Mouse (Mus musculus): ENCODE data around the gene Vamp2. TPM values are rescaled to one million over a fixed set of nuclear protein-coding genes. Genes with fewer than 3 reads are reported as not detected.

The Vamp2 gene
- total and polyA plus RNA-seq, 3 experiments, result 63.4 to 83.0 (median 70.8) TPM

- peak overlapping the region; percentile 99 for H3K4me3 ChIP-seq
- H3K79me2 ChIP-seq (replicated peaks; ENCODE audit: control insufficient read depth, insufficient read depth, low read length), result peaks cover 7% of the 10 kb centered on the region
- no peaks in the 10 kb centered on the region for H3K27me3 ChIP-seq (ENCODE audit: control insufficient read depth, insufficient read depth, low read length)
- peak in 1 of 2 experiments; percentile 39 for DNase-seq
- peak overlapping the region; percentile 100 for H3K27ac ChIP-seq
- peaks cover 5% of the 10 kb centered on the region for H3K36me3 ChIP-seq (ENCODE audit: control insufficient read depth, insufficient read depth, low read length)
- TF ChIP-seq POLR2A (IDR thresholded peaks at IDR 0.05; ENCODE audit: insufficient read depth, low read depth, low read length) (no peak), CTCF (IDR thresholded peaks at IDR 0.05) (no peak), EP300 (IDR thresholded peaks at IDR 0.05; ENCODE audit: insufficient read depth, low read depth, low read length) (no peak)
- 57% methylated on average over 12 of the region's 12 CpGs for WGBS
- H3K9ac ChIP-seq (ENCODE audit: low read depth, low read length), result peak overlapping the region; percentile 100
- peaks cover 8% of the 10 kb centered on the region for H3K4me1 ChIP-seq (ENCODE audit: control insufficient read depth, insufficient read depth, low read length)
- intact Hi-C loops (cut with DNase I), result loop anchor here (2.0 kb wide), 1 partner anchor 17 kb away; no protein-coding TSS in a partner anchor
These were observed 1.5 kb downstream of the Vamp2 start for GRCm38 (mm10) chr11:69089616-69090290.

- no peak for DNase-seq
- intact Hi-C loops (cut with DNase I), result no loop called here
- peaks cover 7% of the 10 kb centered on the region for H3K79me2 ChIP-seq (replicated peaks; ENCODE audit: control insufficient read depth, insufficient read depth, low read length)
- 41% methylated on average over 6 of the region's 6 CpGs for WGBS
- H3K4me1 ChIP-seq (ENCODE audit: control insufficient read depth, insufficient read depth, low read length), result peaks cover 8% of the 10 kb centered on the region
- TF ChIP-seq CTCF (IDR thresholded peaks at IDR 0.05), result no peak
- 0 out of 2 replicates have a peak, but pooled peaks have one; percentile 19 for TF ChIP-seq POLR2A (IDR thresholded peaks at IDR 0.05; ENCODE audit: insufficient read depth, low read depth, low read length)
- H3K36me3 ChIP-seq (ENCODE audit: control insufficient read depth, insufficient read depth, low read length), result peaks cover 5% of the 10 kb centered on the region
- H3K9ac ChIP-seq (ENCODE audit: low read depth, low read length), result no peak overlapping the region
- H3K27ac ChIP-seq, result peak overlapping the region; percentile 100
- peak overlapping the region; percentile 99; the same call in 1 of the 2 replicates for H3K4me3 ChIP-seq
- H3K27me3 ChIP-seq (ENCODE audit: control insufficient read depth, insufficient read depth, low read length), result no peaks in the 10 kb centered on the region
These were observed 2.1 kb downstream of the Vamp2 start for GRCm38 (mm10) chr11:69090367-69090766.

GRCm38 (mm10) chr11:69091566-69092385, 3.5 kb downstream of the Vamp2 start:
- no peak overlapping the region for H3K4me3 ChIP-seq
- H3K36me3 ChIP-seq (ENCODE audit: control insufficient read depth, insufficient read depth, low read length), result peaks cover 5% of the 10 kb centered on the region
- no peak overlapping the region for H3K9ac ChIP-seq (ENCODE audit: low read depth, low read length)
- peaks cover 7% of the 10 kb centered on the region for H3K79me2 ChIP-seq (replicated peaks; ENCODE audit: control insufficient read depth, insufficient read depth, low read length)
- H3K27ac ChIP-seq, result peak overlapping the region; percentile 24; the same call in 1 of the 2 replicates
- 54% methylated on average over 7 of the region's 7 CpGs for WGBS
- H3K27me3 ChIP-seq (ENCODE audit: control insufficient read depth, insufficient read depth, low read length), result no peaks in the 10 kb centered on the region
- intact Hi-C loops (cut with DNase I), result loop anchor here (1.0 kb wide), 2 partner anchors 24 to 27 kb away; no protein-coding TSS in a partner anchor
- DNase-seq, result no peak
- no peak for TF ChIP-seq EP300 (IDR thresholded peaks at IDR 0.05; ENCODE audit: insufficient read depth, low read depth, low read length)
- TF ChIP-seq CTCF (IDR thresholded peaks at IDR 0.05), result no peak
- no peak for TF ChIP-seq POLR2A (IDR thresholded peaks at IDR 0.05; ENCODE audit: insufficient read depth, low read depth, low read length)
- peaks cover 8% of the 10 kb centered on the region for H3K4me1 ChIP-seq (ENCODE audit: control insufficient read depth, insufficient read depth, low read length)

GRCm38 (mm10) chr11:69092386-69092751, 4.1 kb downstream of the Vamp2 start:
- peaks cover 7% of the 10 kb centered on the region for H3K79me2 ChIP-seq (replicated peaks; ENCODE audit: control insufficient read depth, insufficient read depth, low read length)
- TF ChIP-seq EP300 (IDR thresholded peaks at IDR 0.05; ENCODE audit: insufficient read depth, low read depth, low read length), result peak; percentile 28; the same call in 1 of the 2 replicates
- TF ChIP-seq CTCF (IDR thresholded peaks at IDR 0.05), result peak; percentile 96
- 0 out of 2 replicates have a peak, but pooled peaks have one; percentile 12 for TF ChIP-seq POLR2A (IDR thresholded peaks at IDR 0.05; ENCODE audit: insufficient read depth, low read depth, low read length)
- H3K27ac ChIP-seq, result peak overlapping the region; percentile 24
- peaks cover 8% of the 10 kb centered on the region for H3K4me1 ChIP-seq (ENCODE audit: control insufficient read depth, insufficient read depth, low read length)
- H3K27me3 ChIP-seq (ENCODE audit: control insufficient read depth, insufficient read depth, low read length), result no peaks in the 10 kb centered on the region
- H3K9ac ChIP-seq (ENCODE audit: low read depth, low read length), result no peak overlapping the region
- H3K36me3 ChIP-seq (ENCODE audit: control insufficient read depth, insufficient read depth, low read length), result peaks cover 5% of the 10 kb centered on the region
- peak; percentile 85 to 93 for DNase-seq
- H3K4me3 ChIP-seq, result no peak overlapping the region
- 2% methylated on average over 3 of the region's 3 CpGs for WGBS
- intact Hi-C loops (cut with DNase I), result loop anchor here (1.0 kb wide), 1 partner anchor 26 kb away; no protein-coding TSS in a partner anchor

GRCm38 (mm10) chr11:69092871-69093270, 4.6 kb downstream of the Vamp2 start:
- no peak for TF ChIP-seq CTCF (IDR thresholded peaks at IDR 0.05)
- TF ChIP-seq EP300 (IDR thresholded peaks at IDR 0.05; ENCODE audit: insufficient read depth, low read depth, low read length), result no peak
- no peak for TF ChIP-seq POLR2A (IDR thresholded peaks at IDR 0.05; ENCODE audit: insufficient read depth, low read depth, low read length)
- Histone ChIP-seq H3K36me3 (ENCODE audit: control insufficient read depth, insufficient read depth, low read length) (peaks cover 6% of the 10 kb centered on the region), H3K79me2 (replicated peaks; ENCODE audit: control insufficient read depth, insufficient read depth, low read length) (peaks cover 7% of the 10 kb centered on the region), H3K4me3 (no peak overlapping the region), H3K27ac (peak overlapping the region; percentile 20), H3K4me1 (ENCODE audit: control insufficient read depth, insufficient read depth, low read length) (peaks cover 10% of the 10 kb centered on the region), H3K9ac (ENCODE audit: low read depth, low read length) (no peak overlapping the region), H3K27me3 (ENCODE audit: control insufficient read depth, insufficient read depth, low read length) (no peaks in the 10 kb centered on the region)
- WGBS, result 87% methylated on average over 4 of the region's 4 CpGs
- DNase-seq, result no peak
- intact Hi-C loops (cut with DNase I), result loop anchor here (1.0 kb wide), 1 partner anchor 25 kb away; no protein-coding TSS in a partner anchor
